28 mouse cellular contexts compared by ENCODE assay signal in the genomic region with DNA sequence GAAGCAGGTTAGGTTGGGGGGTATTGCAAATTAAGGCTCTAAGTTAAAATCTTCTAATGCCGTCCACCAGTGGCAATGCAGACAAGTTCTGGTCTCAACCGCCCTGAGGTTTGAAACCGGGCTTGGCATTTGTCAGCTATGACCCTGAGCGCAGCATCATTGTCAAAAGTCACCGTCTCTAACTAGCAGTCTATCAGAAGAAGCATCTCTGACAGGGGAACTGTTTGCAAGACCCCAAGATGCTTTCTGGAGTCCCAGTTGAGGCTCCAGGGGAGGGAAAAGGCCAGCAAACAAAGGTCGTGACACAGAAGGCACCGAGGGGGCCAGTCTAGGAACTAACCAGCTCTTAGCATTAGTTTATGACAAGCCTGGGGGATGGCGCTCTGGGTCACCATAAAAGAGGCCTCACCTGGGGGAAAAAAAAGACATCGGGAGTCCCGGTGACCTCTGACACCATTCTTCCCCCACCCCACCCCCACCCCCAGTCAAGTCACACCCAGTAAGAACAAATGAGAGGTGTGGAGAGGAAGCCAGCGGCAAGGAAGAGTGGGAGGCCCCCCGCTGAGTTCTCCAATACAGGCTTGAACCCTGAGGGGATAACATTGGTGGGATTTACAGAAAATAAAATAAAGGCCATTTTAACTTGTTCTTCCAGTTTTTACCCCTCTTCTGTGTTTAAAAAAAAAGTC. TPM values are rescaled to one million over a fixed set of nuclear protein-coding genes. Genes with fewer than 3 reads are reported as not detected.
DNase-seq lines count a peak whose midpoint lies in the region; ATAC-seq and TF ChIP-seq lines count a peak whose summit lies in the region.
"Had no signal": no experiment of that assay in that cellular context is flagged by ENCODE, and none has a peak within 500 bp of the region (broad histone marks: within the 10 kb centered on the region; RNA-seq: fewer than 3 reads in every experiment).

No protein-coding gene starts in this region.

- peak; percentile 87 for TF ChIP-seq EP300 in ES-Bruce4 (IDR thresholded peaks at IDR 0.05; ENCODE audit: insufficient read depth, low read depth, low read length)

- no peaks in the 10 kb centered on the region for H3K9me3 ChIP-seq in intestine, embryonic 15.5 days
- H3K9me3 ChIP-seq in intestine, postnatal 0 days (ENCODE audit: control insufficient read depth) = no peaks in the 10 kb centered on the region
- no peaks in the 10 kb centered on the region for H3K9me3 ChIP-seq in ES-Bruce4 (replicated peaks; ENCODE audit: control insufficient read depth, insufficient read depth, low read length, poor library complexity, severe bottlenecking)
- no peaks in the 10 kb centered on the region for H3K9me3 ChIP-seq in limb, embryonic 10.5 days (replicated peaks)
- H3K9me3 ChIP-seq: embryonic facial prominence, embryonic 12.5 days; embryonic facial prominence, embryonic 15.5 days; forebrain, embryonic 13.5 days; heart, embryonic 10.5 days had no signal

- H3K4me1 ChIP-seq in intestine, embryonic 15.5 days (replicated peaks) = peaks cover 8% of the 10 kb centered on the region; the same call in 1 of the 2 replicates
- H3K4me1 ChIP-seq in intestine, postnatal 0 days (replicated peaks; ENCODE audit: control insufficient read depth, insufficient read depth, low read length) = peaks cover 3% of the 10 kb centered on the region; the same call in 1 of the 2 replicates
- peaks cover 18% of the 10 kb centered on the region for H3K4me1 ChIP-seq in ES-Bruce4 (ENCODE audit: control insufficient read depth, insufficient read depth, low read length)
- peaks cover 34% of the 10 kb centered on the region for H3K4me1 ChIP-seq in limb, embryonic 10.5 days
- H3K4me1 ChIP-seq: forebrain, embryonic 13.5 days had no signal

- DNase-seq in R1 (ENCODE audit: low read depth, low spot score) = peak; percentile 94
- DNase-seq in limb, embryonic 10.5 days (ENCODE audit: low spot score) = no peak
- DNase-seq in cerebellum, adult 9-10 months = no peak
- DNase-seq in lung, postnatal 10 days = no peak
- DNase-seq: adrenal gland, postnatal 10 days; adrenal gland, postnatal 36 days; B cell, adult 2 months; cerebellum, adult 11 months; cerebellum, adult 8-10 months; cerebellum, postnatal 14 days; gastrocnemius, postnatal 10 days; gastrocnemius, postnatal 36 days; heart, adult 2 months; heart, postnatal 14 days; heart, postnatal 4 days; kidney, adult 18-20 months had no signal

- H3K4me2 ChIP-seq in intestine, embryonic 15.5 days (replicated peaks) = no peak overlapping the region
- H3K4me2 ChIP-seq in intestine, postnatal 0 days (replicated peaks; ENCODE audit: low read depth) = no peak overlapping the region; the same call in 1 of the 2 replicates
- H3K4me2 ChIP-seq: embryonic facial prominence, embryonic 12.5 days; embryonic facial prominence, embryonic 15.5 days; forebrain, embryonic 13.5 days; heart, embryonic 13.5 days; hindbrain, embryonic 14.5 days had no signal

- no peaks in the 10 kb centered on the region for H3K27me3 ChIP-seq in intestine, embryonic 15.5 days (replicated peaks)
- no peaks in the 10 kb centered on the region for H3K27me3 ChIP-seq in intestine, postnatal 0 days (replicated peaks; ENCODE audit: control insufficient read depth, insufficient read depth, low read length)
- no peaks in the 10 kb centered on the region for H3K27me3 ChIP-seq in ES-Bruce4 (ENCODE audit: control insufficient read depth, insufficient read depth, low read length, poor library complexity, severe bottlenecking)
- peaks cover 22% of the 10 kb centered on the region; the same call in 1 of the 2 replicates for H3K27me3 ChIP-seq in limb, embryonic 10.5 days (ENCODE audit: low read depth, poor library complexity, severe bottlenecking)
- H3K27me3 ChIP-seq: embryonic facial prominence, embryonic 12.5 days; embryonic facial prominence, embryonic 15.5 days had no signal

- peak; percentile 32 for ATAC-seq in intestine, embryonic 15.5 days
- no peak for ATAC-seq in intestine, postnatal 0 days
- ATAC-seq: forebrain, embryonic 13.5 days; forebrain, embryonic 16.5 days; hindbrain, postnatal 0 days; inflammation-experienced regulatory T-cells, adult 6 months had no signal

- WGBS in intestine, embryonic 15.5 days = 32% methylated on average over 12 of the region's 12 CpGs
- 32% methylated on average over 12 of the region's 12 CpGs for WGBS in intestine, postnatal 0 days
- WGBS in limb, embryonic 10.5 days = 19% methylated on average over 12 of the region's 12 CpGs

- H3K4me3 ChIP-seq in intestine, embryonic 15.5 days (replicated peaks) = no peak overlapping the region
- H3K4me3 ChIP-seq in intestine, postnatal 0 days (ENCODE audit: low read depth, low read length) = no peak overlapping the region
- no peak overlapping the region for H3K4me3 ChIP-seq in ES-Bruce4 (ENCODE audit: low read depth, low read length)
- peak overlapping the region; percentile 21; the same call in 1 of the 2 replicates for H3K4me3 ChIP-seq in limb, embryonic 10.5 days
- H3K4me3 ChIP-seq: embryonic facial prominence, embryonic 12.5 days; embryonic facial prominence, embryonic 15.5 days; forebrain, embryonic 13.5 days; heart, adult 2 months; heart, embryonic 10.5 days; heart, embryonic 13.5 days had no signal

- no peak for TF ChIP-seq POLR2A in ES-Bruce4 (IDR thresholded peaks at IDR 0.05; ENCODE audit: insufficient read depth, low read length)

- no peak overlapping the region for H3K9ac ChIP-seq in intestine, embryonic 15.5 days
- no peak overlapping the region for H3K9ac ChIP-seq in intestine, postnatal 0 days (ENCODE audit: low read depth, low read length)
- no peak overlapping the region for H3K9ac ChIP-seq in ES-Bruce4 (ENCODE audit: low read depth, poor library complexity, severe bottlenecking)
- H3K9ac ChIP-seq: embryonic facial prominence, embryonic 12.5 days; embryonic facial prominence, embryonic 15.5 days; forebrain, embryonic 13.5 days; heart, embryonic 13.5 days; hindbrain, embryonic 14.5 days had no signal

- no peak for TF ChIP-seq CTCF in intestine, postnatal 0 days (IDR thresholded peaks at IDR 0.05; ENCODE audit: low read depth)
- no peak for TF ChIP-seq CTCF in ES-Bruce4 (IDR thresholded peaks at IDR 0.05; ENCODE audit: low read depth, low read length)

- H3K36me3 ChIP-seq in intestine, embryonic 15.5 days = no peaks in the 10 kb centered on the region
- no peaks in the 10 kb centered on the region for H3K36me3 ChIP-seq in intestine, postnatal 0 days (ENCODE audit: control insufficient read depth, insufficient read depth)
- no peaks in the 10 kb centered on the region for H3K36me3 ChIP-seq in ES-Bruce4 (ENCODE audit: control insufficient read depth, insufficient read depth, low read length, poor library complexity, severe bottlenecking)
- H3K36me3 ChIP-seq in limb, embryonic 10.5 days = no peaks in the 10 kb centered on the region
- H3K36me3 ChIP-seq: embryonic facial prominence, embryonic 12.5 days; embryonic facial prominence, embryonic 15.5 days; heart, embryonic 10.5 days; heart, embryonic 13.5 days had no signal

- H3K27ac ChIP-seq in intestine, embryonic 15.5 days = no peak overlapping the region
- H3K27ac ChIP-seq in intestine, postnatal 0 days (ENCODE audit: low read depth, low read length) = no peak overlapping the region
- peak overlapping the region; percentile 76 for H3K27ac ChIP-seq in ES-Bruce4 (ENCODE audit: insufficient read depth, low read length)
- peak overlapping the region; percentile 56; the same call in 1 of the 2 replicates for H3K27ac ChIP-seq in limb, embryonic 10.5 days
- H3K27ac ChIP-seq: embryonic facial prominence, embryonic 12.5 days; embryonic facial prominence, embryonic 15.5 days; forebrain, embryonic 13.5 days; heart, adult 2 months; heart, embryonic 13.5 days; hindbrain, embryonic 14.5 days; hindbrain, postnatal 0 days had no signal

RNA-seq across cellular contexts. Expression of a gene that starts 7.9 kb away (rescaled TPM):
- polyA plus RNA-seq in intestine, embryonic 15.5 days (2015; fragmentation: Nextera tagmentation; extraction: Ambion mirVana) = 4.3 and 4.4 TPM in 2 replicates
- 0.39 and 0.51 TPM in 2 replicates for polyA plus RNA-seq in intestine, postnatal 0 days (2015; fragmentation: Nextera tagmentation; extraction: Ambion mirVana)
- polyA plus RNA-seq in ES-Bruce4 (2011; ENCODE audit: insufficient read depth, insufficient read length, low read depth, missing spikeins) = 18.0 and 21.5 TPM in 2 replicates
- 7.5 and 11.0 TPM in 2 replicates for polyA plus RNA-seq in limb, embryonic 10.5 days (2016; fragmentation: Nextera tagmentation; extraction: Ambion mirVana)
- polyA plus RNA-seq: inflammation-experienced regulatory T-cells, adult 6 months had no signal

Comparison
In these comparisons a context has a peak if more than half of its experiments do, and no peak if none do; other contexts are left out.
1. H3K27ac ChIP-seq: peak in ES-Bruce4 (single experiment) and limb, embryonic 10.5 days (single experiment); none in intestine, embryonic 15.5 days (single experiment) and intestine, postnatal 0 days (single experiment).